ENCODE assay signal across 9 mouse cellular contexts in genomic region chr4:81578981-81579380, GRCm38 (mm10).
DNase-seq lines count a peak whose midpoint lies in the region; ATAC-seq lines count a peak whose summit lies in the region.
"Had no signal": no experiment of that assay in that cellular context is flagged by ENCODE, and none has a peak within 500 bp of the region (broad histone marks: within the 10 kb centered on the region; RNA-seq: fewer than 3 reads in every experiment).

No protein-coding gene starts in this region.

- intact Hi-C loops in gastrocnemius, postnatal 14 days (cut with DNase I; ENCODE audit: low total_unique reads), result no loop called here
- intact Hi-C loops in left cerebral cortex, postnatal 14 days (cut with DNase I), result no loop called here

- H3K9me3 ChIP-seq in midbrain, embryonic 16.5 days (replicated peaks; ENCODE audit: control insufficient read depth, low read length, poor library complexity, severe bottlenecking), result no peaks in the 10 kb centered on the region

- H3K27ac ChIP-seq in midbrain, embryonic 16.5 days (ENCODE audit: low read length), result 0 out of 2 replicates have a peak overlapping the region, but pooled peaks have one; percentile 18

- H3K4me2 ChIP-seq in midbrain, embryonic 16.5 days (ENCODE audit: low read length), result no peak overlapping the region

- ATAC-seq in midbrain, embryonic 16.5 days, result peak; percentile 75; the same call in 1 of the 2 replicates

- H3K36me3 ChIP-seq in midbrain, embryonic 16.5 days (ENCODE audit: control insufficient read depth, insufficient read depth, low read length), result no peaks in the 10 kb centered on the region

- H3K4me1 ChIP-seq in midbrain, embryonic 16.5 days (ENCODE audit: control insufficient read depth, insufficient read depth, low read length), result peaks cover 5% of the 10 kb centered on the region

- no peak overlapping the region for H3K9ac ChIP-seq in midbrain, embryonic 16.5 days (ENCODE audit: low read depth, low read length)

- no peak overlapping the region for H3K4me3 ChIP-seq in midbrain, embryonic 16.5 days (ENCODE audit: low read depth, low read length)

- peak; percentile 21 for DNase-seq in gastrocnemius, postnatal 14 days
- DNase-seq in gastrocnemius, postnatal 4 days (ENCODE audit: low spot score in 2 of 2), result no peak
- peak; percentile 69 to 71 for DNase-seq in cerebellum, postnatal 25 days
- peak; percentile 47 for DNase-seq in heart, postnatal 4 days
- DNase-seq in right cerebral cortex, postnatal 4 days, result no peak
- no peak for DNase-seq in left cerebral cortex, postnatal 14 days (ENCODE audit: low spot score in 2 of 2)
- DNase-seq in left cerebral cortex, adult 18-20 months (ENCODE audit: low spot score in 2 of 2), result no peak
- DNase-seq: adrenal gland, postnatal 14 days had no signal

- H3K27me3 ChIP-seq in midbrain, embryonic 16.5 days (ENCODE audit: control insufficient read depth, insufficient read depth, low read depth, low read length), result no peaks in the 10 kb centered on the region

- WGBS in midbrain, embryonic 16.5 days, result 28% methylated on average over 6 of the region's 6 CpGs

Comparison
In these comparisons a context has a peak if more than half of its experiments do, and no peak if none do; other contexts are left out.
1. DNase-seq: peak in gastrocnemius, postnatal 14 days (single experiment), cerebellum, postnatal 25 days (2 of 2) and heart, postnatal 4 days (single experiment); none in gastrocnemius, postnatal 4 days (0 of 2), right cerebral cortex, postnatal 4 days (single experiment), left cerebral cortex, postnatal 14 days (0 of 2) and left cerebral cortex, adult 18-20 months (0 of 2).